Mouse (Mus musculus): ENCODE data around the gene Proser1.
A peak's percentile ranks its signal among the peaks of the same experiment; 100 is the strongest.

Gene Proser1

GRCm38 (mm10) chr3:53467356-53467755, 3.9 kb downstream of the Proser1 start:
- no peak for DNase-seq

DNA sequence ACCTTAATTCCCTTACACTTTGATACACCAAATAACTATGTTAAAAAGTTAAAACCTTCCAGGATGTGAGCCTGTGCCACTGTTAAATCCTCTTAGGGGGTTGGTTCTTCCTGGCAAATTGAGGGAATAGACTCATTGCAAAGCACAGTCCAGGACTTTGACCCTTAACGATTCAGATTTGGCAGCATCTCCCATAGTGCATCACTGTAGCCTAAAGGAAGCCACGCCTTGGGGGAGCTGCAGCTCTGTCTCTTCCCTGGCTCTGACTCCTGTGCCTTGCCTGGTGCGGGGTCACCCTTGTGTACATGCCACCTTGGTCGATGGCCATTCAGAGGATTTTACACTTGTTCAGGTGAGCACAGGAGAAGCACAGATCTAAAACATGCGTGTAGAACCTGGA, 6.2 kb downstream of the Proser1 start:
- DNase-seq, result no peak

- no peak for DNase-seq
These were observed 8.6 kb downstream of the Proser1 start for GRCm38 (mm10) chr3:53472061-53472460.

- DNase-seq, result peak; percentile 83
These were observed 10.7 kb downstream of the Proser1 start for GRCm38 (mm10) chr3:53474179-53474578.

DNA sequence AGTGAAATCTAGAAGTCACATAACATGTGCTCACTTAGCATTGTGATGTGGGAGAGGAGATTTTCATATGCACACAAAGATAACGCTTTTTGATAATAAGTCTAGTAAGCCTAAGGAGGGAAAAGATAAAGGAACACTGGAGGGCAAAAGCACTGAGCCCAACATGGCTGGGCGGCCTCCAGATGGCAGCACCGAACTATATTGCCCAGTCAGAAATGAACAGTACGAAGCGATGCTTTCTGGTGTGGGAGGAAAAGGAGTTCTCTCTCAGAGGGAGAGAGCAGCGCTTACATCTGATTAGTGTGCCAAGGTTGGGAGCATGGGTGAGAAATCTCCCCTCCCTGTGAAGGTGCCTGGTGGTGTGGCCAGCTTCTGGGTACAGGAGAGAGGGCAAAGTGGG, 12.4 kb downstream of the Proser1 start:
- DNase-seq, result peak; percentile 86

DNA sequence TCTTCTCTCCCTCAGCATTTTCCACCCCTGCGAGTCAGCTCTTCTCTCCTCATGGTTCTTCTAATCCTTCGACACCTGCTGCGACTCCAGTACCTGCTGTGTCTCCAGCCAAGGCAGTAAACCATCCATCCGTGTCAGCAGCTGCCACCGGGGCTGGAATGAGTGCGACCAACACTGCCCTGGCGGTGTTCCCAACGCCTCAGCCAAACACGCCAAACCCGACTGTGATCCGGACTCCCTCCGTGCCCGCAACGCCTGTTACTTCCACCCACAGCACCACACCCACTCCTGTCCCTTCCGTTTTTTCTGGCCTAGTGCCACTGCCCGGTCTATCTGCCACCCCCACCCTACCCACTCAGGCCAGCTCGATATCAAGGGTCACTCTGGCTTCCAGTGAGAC, 14.0 kb downstream of the Proser1 start:
- DNase-seq, result peak; percentile 90

GRCm38 (mm10) chr3:53478419-53479046, 15.1 kb downstream of the Proser1 start:
- peak; percentile 89 for DNase-seq

DNA sequence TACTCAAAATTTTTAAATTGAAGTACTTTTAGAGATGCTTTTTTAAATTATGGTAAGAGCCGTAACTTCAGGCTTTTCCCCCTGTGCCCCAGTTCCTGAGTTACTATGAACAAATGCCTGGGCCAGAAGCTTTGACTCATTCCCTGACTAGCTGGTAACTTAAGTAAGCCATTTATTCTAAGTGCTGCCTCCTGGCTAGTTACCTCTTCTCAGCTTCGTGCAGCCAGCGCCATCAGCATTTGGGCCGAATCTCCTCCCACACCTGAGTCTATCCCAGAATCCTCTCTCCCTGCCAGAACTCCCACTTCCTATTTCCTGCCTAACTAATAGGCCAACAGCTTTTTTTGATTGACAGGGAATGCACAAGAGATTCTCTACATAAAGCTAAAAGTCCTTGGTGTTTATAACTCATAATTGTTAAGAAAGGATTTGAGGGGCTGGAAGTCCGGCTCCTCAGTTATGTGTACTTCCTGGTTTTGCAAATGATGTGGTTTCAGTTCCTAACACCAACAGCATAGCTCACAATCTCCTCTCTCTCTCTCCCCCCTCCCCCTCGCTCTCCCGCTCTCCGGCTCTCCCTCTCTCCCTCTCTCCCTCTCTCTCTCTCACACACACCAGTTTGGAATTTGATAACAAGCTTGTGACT, 20.1 kb downstream of the Proser1 start:
- no peak for DNase-seq

- DNase-seq, result peak; percentile 92
These were observed 23.1 kb downstream of the Proser1 start for GRCm38 (mm10) chr3:53486561-53486960.

- DNase-seq, result no peak
These were observed 23.6 kb downstream of the Proser1 start for GRCm38 (mm10) chr3:53486996-53487576.

DNA sequence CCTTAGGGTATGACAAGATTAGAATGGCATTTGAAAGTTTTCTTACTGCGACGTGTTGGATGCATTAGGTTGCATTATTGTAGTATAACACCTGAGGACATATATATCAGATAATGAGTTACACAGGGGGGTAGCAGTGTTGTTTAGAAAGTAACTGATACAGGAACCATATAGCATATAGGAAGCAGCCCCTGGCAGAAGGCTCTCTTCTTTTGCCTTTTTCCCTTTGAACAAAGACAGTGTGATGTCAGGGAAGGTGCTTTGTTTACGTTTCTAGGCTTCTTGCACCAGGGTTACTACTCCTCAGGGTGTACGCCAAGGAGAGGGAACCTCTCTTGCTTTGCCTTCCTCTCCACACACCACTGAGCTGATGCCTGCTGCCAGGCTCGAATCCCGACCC, 24.9 kb downstream of the Proser1 start, which contains the start of gene Stoml3:
Gene Stoml3, plus strand, starts transcription at position 301 of the 400 bp plus-strand sequence.
- no peak for DNase-seq

GRCm38 (mm10) chr3:53498351-53498905, 35.0 kb downstream of the Proser1 start:
- DNase-seq, result peak; percentile 94

DNA sequence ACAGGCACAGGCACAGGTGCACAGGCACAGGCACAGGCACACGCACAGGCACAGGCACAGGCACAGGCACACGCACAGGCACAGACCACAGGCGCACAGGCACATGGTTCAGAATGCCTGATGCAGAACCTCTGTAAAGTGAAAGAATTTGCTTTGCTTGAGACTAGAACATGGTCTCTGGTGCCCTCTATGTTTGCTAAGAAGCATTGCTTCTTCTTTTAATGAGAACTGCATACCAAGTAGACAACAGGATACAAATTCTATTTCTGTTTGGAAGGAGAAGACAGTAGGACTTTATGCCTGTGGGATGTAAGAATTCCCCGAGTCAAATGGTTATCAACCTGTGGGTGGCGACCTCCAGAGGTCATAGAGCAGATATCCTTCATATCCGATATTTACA, 39.0 kb downstream of the Proser1 start:
- DNase-seq, result no peak

GRCm38 (mm10) chr3:53513096-53513495, 49.6 kb downstream of the Proser1 start:
- peak; percentile 15 for DNase-seq

DNA sequence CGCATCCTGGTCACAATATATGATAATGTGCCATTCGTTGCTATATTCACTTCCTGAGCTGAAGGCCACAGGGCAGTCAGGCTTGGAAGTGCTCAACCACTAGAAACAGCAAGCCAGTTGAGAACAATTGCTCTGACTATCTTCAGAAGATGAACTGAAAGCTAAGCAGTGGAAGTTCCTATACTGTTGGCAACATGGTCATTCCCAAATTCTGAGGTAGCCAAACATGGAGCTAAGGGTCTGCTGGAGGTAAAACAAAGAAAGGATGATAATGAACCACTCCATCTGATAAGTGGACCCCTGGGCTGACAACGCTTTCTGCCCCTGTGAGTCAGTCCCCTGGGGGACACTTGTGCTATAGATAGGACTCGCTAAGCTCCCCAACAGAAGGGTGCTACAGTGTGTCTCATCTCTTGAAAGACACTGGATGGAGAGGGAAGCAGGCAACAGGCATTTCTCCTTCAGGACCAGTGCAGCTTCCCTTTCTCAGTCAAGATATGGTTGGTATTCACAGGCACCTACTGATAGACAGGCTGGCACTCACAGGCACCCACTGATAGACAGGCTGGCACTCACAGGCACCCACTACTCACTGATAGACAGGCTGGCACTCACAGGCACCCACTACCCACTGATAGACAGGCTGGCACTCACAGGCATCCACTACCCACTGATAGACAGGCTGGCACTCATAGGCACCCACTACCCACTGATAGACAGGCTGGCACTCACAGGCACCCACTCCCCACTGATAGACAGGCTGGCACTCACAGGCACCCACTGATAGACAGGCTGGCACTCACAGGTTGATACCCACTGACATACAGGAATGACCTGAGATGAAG, 51.0 kb downstream of the Proser1 start:
- peak; percentile 64 for DNase-seq

DNA sequence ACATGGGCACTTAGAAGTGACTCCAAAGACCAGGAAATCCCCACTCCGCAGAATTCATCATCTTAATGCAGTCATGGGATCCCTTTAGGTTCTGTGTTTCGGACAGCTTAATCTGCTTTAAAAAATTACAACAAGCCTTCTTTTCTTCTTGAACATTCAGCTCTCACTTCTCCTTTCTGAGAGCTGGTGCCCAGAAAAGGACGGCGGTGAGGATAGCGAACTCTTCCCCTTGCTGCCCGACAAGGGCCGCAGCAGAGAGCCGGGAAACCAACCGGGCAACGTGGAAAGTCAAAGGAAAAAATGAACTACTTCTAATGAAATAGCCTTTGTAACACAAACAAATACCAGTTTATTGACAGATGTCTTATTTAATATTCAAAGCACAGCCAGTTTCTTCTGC, 59.3 kb downstream of the Proser1 start:
- DNase-seq, result peak; percentile 39

- peak; percentile 90 for DNase-seq
These were observed 62.3 kb downstream of the Proser1 start for GRCm38 (mm10) chr3:53525737-53526136.

DNA sequence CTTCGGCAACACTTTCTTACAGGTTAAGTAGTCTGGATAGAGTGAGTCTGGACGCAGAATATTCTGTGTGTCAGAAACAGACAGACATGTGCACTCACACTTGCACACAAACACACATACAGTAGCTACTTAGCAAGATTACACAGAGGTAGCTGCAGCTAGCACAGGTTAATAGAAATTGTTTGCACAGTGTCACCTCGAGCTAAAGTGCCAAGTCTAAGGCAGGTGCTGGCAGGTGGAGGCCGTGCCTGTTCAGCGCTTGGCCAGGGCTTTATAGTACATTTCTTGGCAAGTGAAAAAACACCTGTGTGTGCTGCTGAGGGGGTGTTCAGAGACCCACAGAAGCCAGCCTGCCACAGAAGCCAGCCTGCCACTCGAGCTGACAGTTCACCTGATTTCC, 66.8 kb downstream of the Proser1 start:
- no peak for DNase-seq
